Mouse (Mus musculus) ES-Bruce4 (cell line): Measurements from ENCODE around the gene Plcb4.

ENCODE experiments used
- CTCF ChIP-seq: IDR thresholded peaks from one replicate; pipeline ENCODE4 v1.8.1; 2011; ENCODE audit warnings: low read depth, low read length
- EP300 ChIP-seq: IDR thresholded peaks from 2 replicates; pipeline ENCODE4 v1.6.1; 2011; ENCODE audit warnings: low read depth, low read length; ENCODE audit not compliant: insufficient read depth
- POLR2A ChIP-seq: IDR thresholded peaks from one replicate; pipeline ENCODE4 v1.8.1; 2011; ENCODE audit warnings: low read length; ENCODE audit not compliant: insufficient read depth

- no peak for TF ChIP-seq EP300
- no peak for TF ChIP-seq POLR2A
- no peak for TF ChIP-seq CTCF
These were observed 188.9 kb downstream of the Plcb4 start for GRCm38 (mm10) chr2:135847738-135848137.
